Mouse (Mus musculus) heart, adult 2 months (tissue): ENCODE data around the gene Gm17349.

Source experiments
- CTCF ChIP-seq: fragments of 200-600 bp; IDR thresholded peaks from 2 replicates; pipeline ENCODE4 v1.8.1; 2022; ENCODE audit warnings: antibody characterized with exemption, mild to moderate bottlenecking, moderate library complexity
- EP300 ChIP-seq: fragments of 200-500 bp; IDR thresholded peaks from 2 replicates; pipeline ENCODE4 v1.6.1; 2011; ENCODE audit warnings: low read depth, low read length, control low read depth; ENCODE audit not compliant: insufficient read depth
- POLR2A ChIP-seq: fragments of 200-500 bp; IDR thresholded peaks from 2 replicates; pipeline ENCODE4 v1.6.1; 2011; ENCODE audit warnings: mild to moderate bottlenecking, low read depth, low read length, control low read depth; ENCODE audit not compliant: insufficient read depth

GRCm38 (mm10) chr15:99662371-99662770 is 42.9 kb downstream of the Gm17349 start:
- TF ChIP-seq CTCF (no peak), POLR2A (no peak), EP300 (no peak)
